Mouse (Mus musculus) intestine, embryonic 14.5 days (tissue): ENCODE measurements at regions not wholly inside any gene's neighbourhood (a gene's known extent, or its start where the extent isn't known, plus 50 kb on each side); places are given as distances from the start of the nearest gene placed in this dataset.

Source experiments
- ATAC-seq: fragments of 200-750 bp; cut with Nextera tagmentation; replicated peaks from 2 replicates; pipeline ENCODE4 v1.8.0; 2017; ENCODE audit warnings: low read depth, moderate number of reproducible peaks, moderate TSS enrichment, moderate library complexity; ENCODE audit not compliant: low FRiP score, low TSS enrichment
- DNase-seq: peaks from one replicate; pipeline ENCODE4 v3.0.0-alpha.2; 2018; ENCODE audit warnings: low spot score
- H3K27ac ChIP-seq: fragments of 300-500 bp; sonication (generic); 2 replicates; pipeline ENCODE4 v1.5.1; 2014; ENCODE audit warnings: low read depth, mild to moderate bottlenecking, control low read depth
- H3K27me3 ChIP-seq: fragments of 300-500 bp; sonication (generic); replicated peaks from 2 replicates; pipeline ENCODE4 v1.6.1; 2014; ENCODE audit warnings: low read length, control low read depth; ENCODE audit not compliant: control insufficient read depth, insufficient read depth
- H3K36me3 ChIP-seq: fragments of 300-500 bp; sonication (generic); 2 replicates; pipeline ENCODE4 v1.6.1; 2014; ENCODE audit warnings: low read length, control low read depth; ENCODE audit not compliant: control insufficient read depth, insufficient read depth
- H3K4me1 ChIP-seq: fragments of 300-500 bp; sonication (generic); replicated peaks from 2 replicates; pipeline ENCODE4 v1.6.1; 2014; ENCODE audit warnings: low read length, control low read depth, mixed read lengths; ENCODE audit not compliant: control insufficient read depth, insufficient read depth
- H3K4me2 ChIP-seq: fragments of 300-500 bp; sonication (generic); 2 replicates; pipeline ENCODE4 v1.6.1; 2014; ENCODE audit warnings: low read length
- H3K4me3 ChIP-seq: fragments of 300-500 bp; sonication (generic); 2 replicates; pipeline ENCODE4 v1.5.1; 2014; ENCODE audit warnings: low read depth, low read length, control low read depth, mixed read lengths
- H3K9ac ChIP-seq: fragments of 300-500 bp; sonication (generic); 2 replicates; pipeline ENCODE4 v1.6.1; 2014; ENCODE audit warnings: mild to moderate bottlenecking, low read length
- H3K9me3 ChIP-seq: fragments of 300-500 bp; sonication (generic); 2 replicates; pipeline ENCODE4 v1.6.1; 2016; ENCODE audit warnings: low read length, control low read depth; ENCODE audit not compliant: control insufficient read depth
- whole genome bisulfite sequencing: fragments of 180-500 bp; shearing (Covaris S2); extraction: QIAGEN DNeasy Blood & Tissue Kit; methylation state at CpG from one replicate; pipeline ENCODE4 v1.1.7; 2014; 5-methylcytosine and 5-hydroxymethylcytosine counted together

DNA sequence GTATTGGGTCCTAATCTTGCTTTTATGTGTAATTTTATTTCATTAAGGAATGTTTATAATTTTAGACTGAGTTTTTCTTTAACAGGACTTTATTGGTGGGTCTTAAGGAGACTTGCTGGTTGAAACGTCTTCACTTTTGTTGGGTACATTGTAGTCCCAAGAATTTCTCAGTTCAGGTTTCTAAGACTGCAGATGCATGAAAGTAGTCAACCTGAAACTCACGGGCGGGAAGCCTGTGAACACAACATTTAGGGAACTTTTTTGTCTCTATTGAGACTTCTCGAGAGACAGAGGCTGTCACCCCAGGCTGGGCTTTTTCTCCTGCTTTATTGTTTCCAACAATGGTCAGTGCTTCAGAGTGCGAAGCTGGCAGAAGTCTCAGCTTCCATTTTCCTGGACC, 152.5 kb upstream of the Ankrd55 start:
- 90% methylated on average over 5 of the region's 5 CpGs for WGBS
- Histone ChIP-seq H3K36me3 (no peaks in the 10 kb centered on the region), H3K4me3 (no peak overlapping the region), H3K27ac (no peak overlapping the region), H3K9me3 (no peaks in the 10 kb centered on the region), H3K4me2 (no peak overlapping the region), H3K9ac (no peak overlapping the region), H3K27me3 (no peaks in the 10 kb centered on the region), H3K4me1 (no peaks in the 10 kb centered on the region)
- DNase-seq (no peak), ATAC-seq (no peak)

DNA sequence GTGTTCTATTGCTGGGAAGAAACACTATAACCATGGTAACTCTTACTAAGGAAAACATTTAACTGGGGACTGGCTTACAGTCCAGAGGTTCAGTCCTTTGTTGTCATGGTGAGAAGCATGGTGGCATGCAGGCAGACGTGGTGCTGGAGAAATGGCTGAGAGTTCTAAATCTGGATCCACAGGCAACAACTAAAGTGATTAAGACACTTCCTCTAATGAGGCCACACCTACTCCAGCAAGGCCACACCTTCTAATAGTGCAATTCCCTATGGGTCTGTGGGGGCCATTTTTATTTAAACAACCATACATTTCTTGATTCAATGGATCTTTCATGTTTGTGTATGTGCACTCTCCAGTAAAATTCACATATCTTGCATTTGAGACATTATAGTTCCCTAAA, 151.4 kb upstream of the Ankrd55 start:
- Histone ChIP-seq H3K9me3 (no peaks in the 10 kb centered on the region), H3K4me2 (no peak overlapping the region), H3K27ac (no peak overlapping the region), H3K4me3 (no peak overlapping the region), H3K4me1 (no peaks in the 10 kb centered on the region), H3K36me3 (no peaks in the 10 kb centered on the region), H3K27me3 (no peaks in the 10 kb centered on the region), H3K9ac (no peak overlapping the region)
- ATAC-seq = no peak
- WGBS = 69% methylated on average over 1 of the region's 1 CpGs
- DNase-seq = no peak

DNA sequence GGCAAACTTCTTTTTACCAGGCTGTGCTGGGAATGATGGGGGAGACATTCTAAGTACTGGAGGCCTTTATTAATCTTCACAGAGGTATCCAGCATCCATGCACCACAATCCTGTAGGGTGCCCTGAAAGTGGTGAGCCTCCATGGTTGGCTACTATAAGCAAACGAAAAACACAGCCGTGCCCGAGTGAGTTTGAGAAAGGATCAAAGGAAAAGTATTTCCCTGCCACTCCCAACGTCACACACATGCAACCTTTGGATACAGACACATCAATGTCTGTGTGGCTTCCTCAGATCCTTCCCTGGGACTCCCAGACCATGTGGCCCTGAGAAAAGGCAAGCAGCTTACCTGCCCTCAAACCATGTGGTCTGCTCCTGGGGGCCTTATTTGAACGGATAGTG, 147.4 kb upstream of the Ankrd55 start:
- Histone ChIP-seq H3K27ac (no peak overlapping the region), H3K9ac (no peak overlapping the region), H3K4me1 (peaks cover 14% of the 10 kb centered on the region; the same call in 1 of the 2 replicates), H3K4me3 (no peak overlapping the region), H3K36me3 (no peaks in the 10 kb centered on the region), H3K4me2 (no peak overlapping the region), H3K9me3 (no peaks in the 10 kb centered on the region), H3K27me3 (no peaks in the 10 kb centered on the region)
- DNase-seq (no peak), ATAC-seq (no peak)
- 42% methylated on average over 5 of the region's 5 CpGs for WGBS

DNA sequence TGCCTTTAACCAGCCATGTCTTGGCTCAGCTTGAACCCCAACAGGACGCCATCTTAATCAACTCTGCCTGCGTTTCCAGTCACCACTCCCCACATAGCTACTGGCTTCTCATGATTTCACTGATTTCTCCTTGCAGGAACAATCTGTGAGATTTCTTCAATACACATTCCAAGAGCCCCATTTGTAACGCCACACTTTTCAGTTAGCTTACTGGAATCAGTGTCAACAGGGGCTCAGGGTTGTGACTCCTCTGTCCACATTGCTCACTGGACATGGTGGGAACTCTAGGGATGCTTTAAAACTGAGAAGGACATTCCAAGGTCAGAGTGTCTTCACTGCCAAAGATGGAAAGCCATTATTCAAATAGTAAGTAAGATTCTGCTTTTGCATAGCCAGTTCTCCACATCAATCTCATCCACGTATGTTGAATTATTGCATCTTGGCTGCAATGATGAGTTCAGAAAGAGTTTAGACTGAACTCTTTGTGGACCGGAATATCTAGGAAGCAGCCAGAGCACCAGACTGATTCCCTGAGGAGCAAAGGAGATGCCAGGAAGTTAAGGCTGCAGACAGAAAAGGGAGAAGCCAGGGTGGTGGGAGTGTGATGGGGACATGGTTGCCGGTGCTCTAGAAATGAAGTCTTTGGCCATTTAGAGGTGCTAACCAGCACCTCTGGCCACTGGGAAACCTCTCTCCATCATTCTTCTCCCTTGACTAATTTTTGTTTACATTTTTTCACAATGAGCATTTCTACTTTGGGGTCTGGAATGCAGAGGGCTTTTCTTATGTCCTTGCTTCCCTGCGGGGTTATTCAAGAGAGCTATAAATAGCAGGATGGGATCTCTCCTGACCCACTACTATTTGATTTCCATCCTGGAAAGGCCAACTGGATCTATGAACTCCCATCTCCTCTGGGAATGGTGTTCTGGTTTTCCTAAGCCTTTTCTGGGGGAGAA, 143.6 kb upstream of the Ankrd55 start:
- DNase-seq = no peak
- no peak overlapping the region for H3K4me3 ChIP-seq
- peak overlapping the region; percentile 39; the same call in 1 of the 2 replicates for H3K27ac ChIP-seq
- peaks cover 14% of the 10 kb centered on the region; the same call in 1 of the 2 replicates for H3K4me1 ChIP-seq
- H3K27me3 ChIP-seq = no peaks in the 10 kb centered on the region
- no peaks in the 10 kb centered on the region for H3K9me3 ChIP-seq
- no peak for ATAC-seq
- H3K4me2 ChIP-seq = no peak overlapping the region
- H3K36me3 ChIP-seq = no peaks in the 10 kb centered on the region
- H3K9ac ChIP-seq = no peak overlapping the region
- 54% methylated on average over 7 of the region's 7 CpGs for WGBS

DNA sequence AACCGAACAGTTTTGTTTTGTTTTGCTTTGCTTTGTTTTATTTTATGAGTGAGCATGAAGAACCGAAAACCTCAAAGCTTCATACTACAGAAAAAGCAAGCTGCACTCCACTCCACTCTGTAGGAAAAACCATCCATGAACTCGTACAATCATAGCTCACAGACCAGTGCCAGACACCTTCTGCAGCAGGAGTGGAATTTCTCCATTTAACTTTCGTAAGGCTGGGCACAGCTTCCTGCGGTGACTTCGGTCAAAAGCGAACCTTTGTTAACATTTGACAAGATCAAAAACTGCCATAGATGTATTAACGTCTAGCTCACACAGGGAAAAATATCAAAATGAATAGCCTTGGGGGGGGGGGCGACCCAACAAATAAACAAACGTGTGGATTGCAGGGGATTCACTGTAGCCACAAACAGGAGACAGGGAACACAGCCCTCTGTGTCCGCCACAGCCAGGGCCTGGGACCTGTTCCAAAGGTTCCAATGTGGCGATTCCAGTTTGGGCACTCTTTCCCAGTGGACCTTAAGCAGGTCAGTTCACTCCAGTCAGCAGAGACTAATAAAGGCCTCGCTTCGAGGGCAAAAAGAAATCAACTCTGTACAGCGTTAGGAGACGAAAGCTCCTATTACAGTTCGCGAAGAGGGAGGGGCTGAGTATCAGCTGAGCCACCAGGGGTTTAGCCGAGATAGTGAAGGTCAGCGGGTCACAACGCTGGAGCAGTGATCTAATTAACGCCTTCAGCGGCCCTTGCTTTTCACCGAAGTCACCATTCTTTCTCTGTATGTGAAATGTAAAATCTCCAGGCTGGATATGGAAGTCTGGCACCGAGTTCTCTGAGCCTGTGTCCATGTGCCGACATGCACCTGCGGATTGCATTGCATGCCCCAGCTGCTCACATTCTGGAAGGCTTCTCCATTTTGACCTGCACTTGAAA, 135.4 kb upstream of the Ankrd55 start:
- H3K4me2 ChIP-seq = peak overlapping the region; percentile 38
- peaks cover 19% of the 10 kb centered on the region for H3K4me1 ChIP-seq
- H3K27ac ChIP-seq = peak overlapping the region; percentile 58; the same call in 1 of the 2 replicates
- H3K4me3 ChIP-seq = 0 out of 2 replicates have a peak overlapping the region, but pooled peaks have one; percentile 5
- no peak overlapping the region for H3K9ac ChIP-seq
- 13% methylated on average over 27 of the region's 27 CpGs for WGBS
- DNase-seq (no peak), ATAC-seq (peak; percentile 66)
- H3K27me3 ChIP-seq = no peaks in the 10 kb centered on the region
- peaks cover under 1% of the 10 kb centered on the region; the same call in 1 of the 2 replicates for H3K9me3 ChIP-seq
- no peaks in the 10 kb centered on the region for H3K36me3 ChIP-seq

DNA sequence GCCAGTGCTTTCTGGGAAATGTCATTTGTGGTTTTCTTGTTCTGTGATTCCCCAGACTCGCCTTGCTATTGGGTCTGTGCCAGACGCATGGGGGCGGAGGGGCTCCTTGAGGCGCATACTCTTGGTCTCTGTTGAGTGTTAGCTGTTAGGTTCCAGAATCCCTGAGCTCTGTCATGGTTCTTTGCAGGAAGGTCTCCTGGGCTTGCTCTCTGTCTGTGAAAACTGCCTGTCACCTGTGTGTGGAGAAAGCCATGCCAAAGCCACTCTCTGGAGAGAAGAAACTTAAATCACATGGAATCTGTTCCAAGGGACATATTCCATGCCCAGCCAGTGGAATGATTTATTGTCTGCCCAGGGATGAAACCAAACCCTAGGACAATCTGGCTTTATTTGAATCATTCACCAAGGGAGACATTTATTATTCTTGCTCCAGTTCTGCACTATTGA, 134.5 kb upstream of the Ankrd55 start:
- H3K27ac ChIP-seq = peak overlapping the region; percentile 58; the same call in 1 of the 2 replicates
- DNase-seq = peak; percentile 87

DNA sequence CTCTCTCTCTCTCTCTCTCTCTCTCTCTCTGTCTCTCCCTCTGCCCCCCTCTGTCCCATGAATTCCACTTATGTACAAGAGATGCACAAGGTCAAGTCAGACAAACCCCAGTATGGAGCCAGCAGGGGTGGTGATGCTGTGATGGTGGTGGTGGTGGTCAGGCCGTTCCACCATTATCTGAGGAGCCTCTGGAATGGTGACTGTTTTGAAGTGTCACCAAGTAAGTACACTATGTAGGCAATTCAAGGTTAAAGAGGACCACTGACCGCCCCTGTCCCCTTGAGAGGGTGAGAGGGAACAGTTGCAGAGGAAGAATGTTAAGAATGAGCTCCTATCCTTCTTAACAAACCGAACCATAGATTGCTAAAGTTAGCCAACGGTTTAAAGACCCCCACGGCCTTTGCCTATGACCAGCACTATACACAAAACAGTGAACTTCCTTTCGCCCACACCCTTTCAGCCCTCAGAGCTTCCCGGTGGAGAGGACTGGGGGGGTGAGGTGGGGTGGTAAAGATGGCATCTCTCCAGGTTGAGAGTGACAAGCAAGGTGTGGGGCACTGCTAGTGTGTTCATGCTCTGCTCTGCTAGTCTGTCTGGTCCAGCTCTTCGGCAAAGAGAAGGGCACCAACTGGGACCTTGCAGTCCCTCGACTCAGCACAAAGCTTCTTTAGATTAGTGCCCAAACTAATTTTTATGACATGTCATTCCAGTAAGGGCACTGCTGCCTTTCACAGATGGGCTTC, 128.7 kb upstream of the Ankrd55 start:
- ATAC-seq (0 out of 2 replicates have a peak, but pooled peaks have one; percentile 15), DNase-seq (no peak)
- no peaks in the 10 kb centered on the region for H3K4me1 ChIP-seq
- H3K36me3 ChIP-seq = no peaks in the 10 kb centered on the region
- H3K27me3 ChIP-seq = no peaks in the 10 kb centered on the region
- H3K9me3 ChIP-seq = peaks cover 3% of the 10 kb centered on the region; the same call in 1 of the 2 replicates
- H3K4me3 ChIP-seq = no peak overlapping the region
- H3K9ac ChIP-seq = no peak overlapping the region
- no peak overlapping the region for H3K27ac ChIP-seq
- H3K4me2 ChIP-seq = no peak overlapping the region
- 75% methylated on average over 9 of the region's 9 CpGs for WGBS

More for the DNA sequence above, 134.5 kb upstream of the Ankrd55 start:
- H3K36me3 ChIP-seq = no peaks in the 10 kb centered on the region
- no peaks in the 10 kb centered on the region for H3K27me3 ChIP-seq
- H3K4me3 ChIP-seq = no peak overlapping the region
- H3K4me2 ChIP-seq = peak overlapping the region; percentile 38; the same call in 1 of the 2 replicates
- H3K4me1 ChIP-seq = peaks cover 19% of the 10 kb centered on the region
- 19% methylated on average over 4 of the region's 4 CpGs for WGBS
- H3K9me3 ChIP-seq = peaks cover 3% of the 10 kb centered on the region; the same call in 1 of the 2 replicates
- H3K9ac ChIP-seq = no peak overlapping the region
- peak; percentile 83 for ATAC-seq
